Comparison of ENCODE assay signal across 17 mouse cellular contexts in genomic region chr15:86070368-86070767, GRCm38 (mm10). TPM values are rescaled to one million over a fixed set of nuclear protein-coding genes. Genes with fewer than 3 reads are reported as not detected.
DNase-seq lines count a peak whose midpoint lies in the region; ATAC-seq and TF ChIP-seq lines count a peak whose summit lies in the region.
"Had no signal": no experiment of that assay in that cellular context is flagged by ENCODE, and none has a peak within 500 bp of the region (broad histone marks: within the 10 kb centered on the region; RNA-seq: fewer than 3 reads in every experiment).

No protein-coding gene starts in this region.

- no peaks in the 10 kb centered on the region for H3K9me3 ChIP-seq in hindbrain, embryonic 13.5 days
- H3K9me3 ChIP-seq in hindbrain, embryonic 12.5 days (replicated peaks), result no peaks in the 10 kb centered on the region
- H3K9me3 ChIP-seq in forebrain, embryonic 13.5 days (replicated peaks), result no peaks in the 10 kb centered on the region
- H3K9me3 ChIP-seq in liver, embryonic 16.5 days (replicated peaks; ENCODE audit: control insufficient read depth, low read length), result no peaks in the 10 kb centered on the region
- no peaks in the 10 kb centered on the region for H3K9me3 ChIP-seq in intestine, postnatal 0 days (ENCODE audit: control insufficient read depth)
- H3K9me3 ChIP-seq: embryonic facial prominence, embryonic 10.5 days; limb, embryonic 12.5 days had no signal

- H3K27ac ChIP-seq in hindbrain, embryonic 13.5 days, result 0 out of 2 replicates have a peak overlapping the region, but pooled peaks have one; percentile 35
- H3K27ac ChIP-seq in hindbrain, embryonic 12.5 days, result no peak overlapping the region
- peak overlapping the region; percentile 61 for H3K27ac ChIP-seq in forebrain, embryonic 13.5 days
- peak overlapping the region; percentile 10; the same call in 1 of the 2 replicates for H3K27ac ChIP-seq in liver, embryonic 16.5 days (ENCODE audit: low read length)
- no peak overlapping the region for H3K27ac ChIP-seq in intestine, postnatal 0 days (ENCODE audit: low read depth, low read length)
- H3K27ac ChIP-seq: embryonic facial prominence, embryonic 10.5 days; heart, adult 2 months; limb, embryonic 12.5 days had no signal

- ATAC-seq in hindbrain, embryonic 13.5 days (ENCODE audit: low FRiP score), result no peak
- no peak for ATAC-seq in hindbrain, embryonic 12.5 days (ENCODE audit: low FRiP score)
- ATAC-seq in forebrain, embryonic 13.5 days, result peak; percentile 73; the same call in 1 of the 2 replicates
- ATAC-seq in liver, embryonic 16.5 days (ENCODE audit: low read depth), result no peak
- ATAC-seq in intestine, postnatal 0 days, result no peak
- ATAC-seq: Patski had no signal

- 54% methylated on average over 11 of the region's 11 CpGs for WGBS in hindbrain, embryonic 13.5 days
- WGBS in hindbrain, embryonic 12.5 days, result 56% methylated on average over 11 of the region's 11 CpGs
- 18% methylated on average over 11 of the region's 11 CpGs for WGBS in forebrain, embryonic 13.5 days
- 26% methylated on average over 11 of the region's 11 CpGs for WGBS in liver, embryonic 16.5 days (ENCODE audit: insufficient replicate concordance)
- 74% methylated on average over 11 of the region's 11 CpGs for WGBS in intestine, postnatal 0 days

- peaks cover 5% of the 10 kb centered on the region; the same call in 1 of the 2 replicates for H3K36me3 ChIP-seq in hindbrain, embryonic 13.5 days
- H3K36me3 ChIP-seq in hindbrain, embryonic 12.5 days, result 0 out of 2 replicates have a peak, but pooled peaks cover 4% of the 10 kb centered on the region
- peaks cover 5% of the 10 kb centered on the region; the same call in 1 of the 2 replicates for H3K36me3 ChIP-seq in forebrain, embryonic 13.5 days (ENCODE audit: poor library complexity, severe bottlenecking)
- no peaks in the 10 kb centered on the region; the same call in 1 of the 2 replicates for H3K36me3 ChIP-seq in liver, embryonic 16.5 days (ENCODE audit: control insufficient read depth, insufficient read depth)
- no peaks in the 10 kb centered on the region; the same call in 1 of the 2 replicates for H3K36me3 ChIP-seq in intestine, postnatal 0 days (ENCODE audit: control insufficient read depth, insufficient read depth)

- DNase-seq in 416B (ENCODE audit: low read depth), result peak; percentile 72
- DNase-seq in adrenal gland, postnatal 10 days, result no peak
- no peak for DNase-seq in cerebellum, postnatal 10 days
- DNase-seq: adrenal gland, adult 2 months; cerebellum, adult 11 months; heart, postnatal 4 days; lung, postnatal 14 days; thymus, adult 2 months had no signal

- H3K27me3 ChIP-seq in hindbrain, embryonic 13.5 days, result no peaks in the 10 kb centered on the region
- no peaks in the 10 kb centered on the region for H3K27me3 ChIP-seq in hindbrain, embryonic 12.5 days
- H3K27me3 ChIP-seq in forebrain, embryonic 13.5 days, result no peaks in the 10 kb centered on the region
- no peaks in the 10 kb centered on the region for H3K27me3 ChIP-seq in liver, embryonic 16.5 days (ENCODE audit: control insufficient read depth, insufficient read depth, low read depth, low read length)
- H3K27me3 ChIP-seq in intestine, postnatal 0 days (replicated peaks; ENCODE audit: control insufficient read depth, insufficient read depth, low read length), result no peaks in the 10 kb centered on the region
- H3K27me3 ChIP-seq: limb, embryonic 12.5 days; Patski had no signal

- H3K4me3 ChIP-seq in hindbrain, embryonic 13.5 days, result no peak overlapping the region
- H3K4me3 ChIP-seq in hindbrain, embryonic 12.5 days, result no peak overlapping the region
- H3K4me3 ChIP-seq in forebrain, embryonic 13.5 days, result no peak overlapping the region
- H3K4me3 ChIP-seq in liver, embryonic 16.5 days (ENCODE audit: low read depth, low read length), result no peak overlapping the region
- no peak overlapping the region for H3K4me3 ChIP-seq in intestine, postnatal 0 days (ENCODE audit: low read depth, low read length)
- H3K4me3 ChIP-seq: embryonic facial prominence, embryonic 10.5 days; heart, adult 2 months; limb, embryonic 12.5 days had no signal

- H3K4me2 ChIP-seq in hindbrain, embryonic 13.5 days, result no peak overlapping the region
- no peak overlapping the region for H3K4me2 ChIP-seq in hindbrain, embryonic 12.5 days (replicated peaks)
- H3K4me2 ChIP-seq in forebrain, embryonic 13.5 days, result no peak overlapping the region
- H3K4me2 ChIP-seq in liver, embryonic 16.5 days (ENCODE audit: low read depth, low read length), result no peak overlapping the region
- no peak overlapping the region for H3K4me2 ChIP-seq in intestine, postnatal 0 days (replicated peaks; ENCODE audit: low read depth)
- H3K4me2 ChIP-seq: limb, embryonic 12.5 days had no signal

- TF ChIP-seq CTCF in intestine, postnatal 0 days (IDR thresholded peaks at IDR 0.05; ENCODE audit: low read depth), result no peak

- peaks cover 71% of the 10 kb centered on the region for H3K4me1 ChIP-seq in hindbrain, embryonic 13.5 days (replicated peaks)
- peaks cover 55% of the 10 kb centered on the region for H3K4me1 ChIP-seq in hindbrain, embryonic 12.5 days
- peaks cover 58% of the 10 kb centered on the region for H3K4me1 ChIP-seq in forebrain, embryonic 13.5 days
- H3K4me1 ChIP-seq in liver, embryonic 16.5 days (ENCODE audit: control insufficient read depth, low read depth, low read length), result peaks cover 36% of the 10 kb centered on the region
- 0 out of 2 replicates have a peak, but pooled peaks cover 3% of the 10 kb centered on the region for H3K4me1 ChIP-seq in intestine, postnatal 0 days (replicated peaks; ENCODE audit: control insufficient read depth, insufficient read depth, low read length)

- no peak overlapping the region for H3K9ac ChIP-seq in hindbrain, embryonic 13.5 days
- no peak overlapping the region for H3K9ac ChIP-seq in hindbrain, embryonic 12.5 days
- no peak overlapping the region for H3K9ac ChIP-seq in forebrain, embryonic 13.5 days
- H3K9ac ChIP-seq in liver, embryonic 16.5 days (ENCODE audit: low read depth, low read length), result no peak overlapping the region
- no peak overlapping the region for H3K9ac ChIP-seq in intestine, postnatal 0 days (ENCODE audit: low read depth, low read length)
- H3K9ac ChIP-seq: limb, embryonic 12.5 days had no signal

RNA-seq across cellular contexts. Expression of gene Gramd4, which starts 12.9 kb away (rescaled TPM):
- 33.9 and 36.4 TPM in 2 replicates for polyA plus RNA-seq in hindbrain, embryonic 13.5 days (2015; fragmentation: Nextera tagmentation; extraction: Ambion mirVana)
- polyA plus RNA-seq in hindbrain, embryonic 12.5 days (2016; fragmentation: Nextera tagmentation; extraction: Ambion mirVana), result 32.5 and 35.2 TPM in 2 replicates
- polyA plus RNA-seq in forebrain, embryonic 13.5 days (2015; fragmentation: Nextera tagmentation; extraction: Ambion mirVana), result 30.1 and 31.6 TPM in 2 replicates
- polyA plus RNA-seq in liver, embryonic 16.5 days (2015; fragmentation: Nextera tagmentation; extraction: Ambion mirVana), result 3.4 and 3.5 TPM in 2 replicates
- 5.6 and 6.4 TPM in 2 replicates for polyA plus RNA-seq in intestine, postnatal 0 days (2015; fragmentation: Nextera tagmentation; extraction: Ambion mirVana)
- total RNA-seq in adrenal gland, postnatal 10 days (2021), result 10 to 100 TPM; 13.9 to 22.1 TPM

RNA-seq across cellular contexts. Expression of gene Celsr1, which starts 36.8 kb away (rescaled TPM):
- 1.6 and 1.8 TPM in 2 replicates for polyA plus RNA-seq in hindbrain, embryonic 13.5 days (2015; fragmentation: Nextera tagmentation; extraction: Ambion mirVana)
- 3.4 and 4.3 TPM in 2 replicates for polyA plus RNA-seq in hindbrain, embryonic 12.5 days (2016; fragmentation: Nextera tagmentation; extraction: Ambion mirVana)
- polyA plus RNA-seq in forebrain, embryonic 13.5 days (2015; fragmentation: Nextera tagmentation; extraction: Ambion mirVana), result 6.6 and 7.1 TPM in 2 replicates
- polyA plus RNA-seq in liver, embryonic 16.5 days (2015; fragmentation: Nextera tagmentation; extraction: Ambion mirVana), result 0.02 and 0.09 TPM in 2 replicates
- 0.33 and 0.39 TPM in 2 replicates for polyA plus RNA-seq in intestine, postnatal 0 days (2015; fragmentation: Nextera tagmentation; extraction: Ambion mirVana)
- total RNA-seq in adrenal gland, postnatal 10 days (2021), result 1 to 10 TPM; 4.4 to 6.5 TPM

Comparison
In these comparisons a context has a peak if more than half of its experiments do, and no peak if none do; other contexts are left out.
1. H3K27ac ChIP-seq: peak in hindbrain, embryonic 13.5 days (single experiment), forebrain, embryonic 13.5 days (single experiment) and liver, embryonic 16.5 days (single experiment); none in hindbrain, embryonic 12.5 days (single experiment) and intestine, postnatal 0 days (single experiment).